Mouse (Mus musculus) 3T3-L1 (cell line): Measurements from ENCODE around the gene Mettl25.

ENCODE experiments used
- DNase-seq: peaks from one replicate; pipeline ENCODE4 v3.0.0-alpha.2; 2015; ENCODE audit warnings: low read depth, low spot score

Gene Mettl25

DNA sequence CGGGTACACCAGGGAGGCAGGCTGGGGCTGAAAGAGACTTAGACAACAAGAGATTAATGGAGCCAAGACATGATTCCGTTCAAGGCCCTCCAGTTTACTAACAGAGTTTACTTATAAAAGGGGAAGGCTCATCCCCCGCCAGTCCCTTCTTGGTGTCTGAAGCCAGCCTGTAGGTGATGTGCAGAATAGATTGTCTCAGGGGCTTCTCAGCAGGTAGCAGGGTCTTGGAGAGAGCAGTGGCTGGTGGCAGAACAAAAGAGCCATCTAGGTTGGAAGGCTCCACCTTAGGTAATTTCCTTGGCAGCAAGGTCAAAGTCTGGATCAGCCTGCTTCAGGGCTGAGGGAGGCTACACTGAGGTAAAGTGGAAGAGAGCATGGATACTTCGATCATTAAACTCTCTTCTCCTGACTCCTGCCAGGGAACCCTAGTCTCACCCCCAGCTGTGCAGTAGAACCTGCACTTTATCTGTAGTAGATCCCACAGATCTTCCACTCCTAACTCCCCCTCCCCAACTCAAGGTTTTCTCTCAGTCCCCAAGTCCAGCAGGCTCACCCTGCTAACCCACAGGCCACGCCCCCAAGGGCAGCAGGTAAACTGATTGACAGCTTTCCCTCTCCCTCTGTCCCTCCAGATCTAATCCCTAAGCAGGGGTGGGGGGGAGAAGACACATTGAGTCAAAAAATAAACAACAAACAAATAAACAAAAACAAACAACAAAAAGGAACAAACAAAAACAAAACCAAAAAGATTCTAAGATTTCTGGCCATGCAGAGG is 87.2 kb downstream of the Mettl25 start:
- DNase-seq, result no peak

DNA sequence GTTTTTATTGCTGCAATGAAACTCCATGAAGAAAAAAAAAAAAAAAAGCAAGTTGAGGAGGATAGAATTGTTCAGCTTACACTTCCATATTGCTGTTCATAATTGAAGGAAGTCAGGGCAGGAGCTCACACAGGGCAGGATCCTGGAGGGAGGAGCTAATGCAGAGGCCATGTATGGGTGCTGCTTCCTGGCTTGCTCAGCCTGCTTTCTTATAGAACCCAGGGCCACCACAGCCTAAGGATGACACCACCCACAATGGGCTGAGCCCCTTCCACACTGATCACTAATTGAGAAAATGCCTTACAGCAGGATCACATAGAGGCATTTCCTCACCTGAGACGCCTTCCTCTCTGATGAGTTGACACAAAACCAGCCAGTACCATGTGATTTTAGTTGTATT is 95.2 kb downstream of the Mettl25 start:
- no peak for DNase-seq

DNA sequence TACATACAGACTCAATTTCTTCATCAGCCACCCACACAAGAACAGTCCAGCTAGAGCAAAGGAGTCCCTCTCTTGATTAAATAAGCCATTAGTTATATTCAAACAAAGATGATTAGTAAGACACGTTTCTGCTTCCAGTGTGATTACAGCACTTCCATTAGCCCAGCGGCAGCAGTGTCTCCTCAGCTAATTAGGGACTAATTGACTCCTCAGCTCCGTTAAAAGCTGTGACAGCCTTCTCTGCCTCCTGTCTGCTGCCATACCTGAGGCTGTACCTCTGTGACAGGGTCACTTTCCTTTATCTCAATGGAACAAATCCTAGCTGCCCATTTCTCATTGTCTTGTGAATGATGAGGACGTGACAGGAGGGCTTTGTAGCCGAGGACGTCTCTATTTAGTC is 99.4 kb downstream of the Mettl25 start:
- DNase-seq, result no peak

DNA sequence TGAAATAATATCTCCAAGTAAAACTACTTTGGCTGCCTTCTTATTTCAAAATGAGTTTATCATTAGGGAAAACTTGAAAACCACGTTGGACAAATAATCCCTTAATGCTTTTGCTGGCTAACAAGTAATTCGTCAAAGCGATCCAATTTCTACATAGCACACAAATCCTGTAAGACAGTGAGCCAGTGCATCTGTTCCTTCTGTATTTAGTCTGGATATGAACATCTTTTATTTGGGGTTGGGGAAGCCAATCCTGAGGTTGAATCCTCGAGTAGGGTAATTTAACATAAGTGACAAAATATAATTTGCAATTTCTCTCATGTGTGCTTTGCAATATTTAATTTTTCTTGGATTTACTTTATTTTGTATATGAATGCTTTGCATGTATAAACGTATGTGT is 102.2 kb downstream of the Mettl25 start:
- no peak for DNase-seq

DNA sequence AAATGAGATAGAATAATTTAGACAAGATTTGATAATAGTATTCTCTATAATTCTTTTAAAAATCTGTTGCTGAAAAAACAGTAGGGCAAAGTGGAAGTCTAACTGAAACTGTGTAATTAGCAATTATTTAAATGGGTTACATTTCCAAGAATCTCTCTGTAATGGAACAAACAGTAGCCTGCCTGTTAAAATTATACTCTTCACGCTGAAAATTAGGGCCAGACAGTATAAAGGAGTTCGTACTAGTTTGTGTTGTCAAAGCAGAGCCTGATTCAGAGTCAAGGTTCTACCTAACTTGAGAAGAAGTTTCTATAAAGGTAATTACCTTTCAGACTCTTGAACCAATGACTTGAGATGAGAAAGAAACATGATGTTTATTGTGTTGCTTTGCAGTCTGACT is 113.4 kb downstream of the Mettl25 start:
- DNase-seq, result no peak

DNA sequence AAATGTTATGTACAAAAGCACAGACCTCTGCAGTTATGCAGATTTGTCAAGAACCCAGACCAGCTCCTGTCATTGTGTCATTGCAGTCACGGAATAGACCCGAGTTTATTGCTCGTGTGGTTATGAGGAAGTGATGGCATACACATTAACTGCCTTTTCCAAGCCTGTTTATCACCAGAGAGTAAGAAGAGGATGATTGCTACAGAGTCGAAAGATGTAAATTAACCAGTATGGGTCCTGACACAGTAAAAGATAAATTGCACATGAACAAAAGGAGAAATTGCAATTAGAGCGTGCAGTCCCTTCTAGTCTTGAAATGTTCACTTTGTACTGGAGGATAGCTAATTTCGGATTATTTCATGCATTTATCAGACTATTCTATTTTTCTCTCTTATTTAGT is 113.8 kb downstream of the Mettl25 start:
- DNase-seq, result no peak

DNA sequence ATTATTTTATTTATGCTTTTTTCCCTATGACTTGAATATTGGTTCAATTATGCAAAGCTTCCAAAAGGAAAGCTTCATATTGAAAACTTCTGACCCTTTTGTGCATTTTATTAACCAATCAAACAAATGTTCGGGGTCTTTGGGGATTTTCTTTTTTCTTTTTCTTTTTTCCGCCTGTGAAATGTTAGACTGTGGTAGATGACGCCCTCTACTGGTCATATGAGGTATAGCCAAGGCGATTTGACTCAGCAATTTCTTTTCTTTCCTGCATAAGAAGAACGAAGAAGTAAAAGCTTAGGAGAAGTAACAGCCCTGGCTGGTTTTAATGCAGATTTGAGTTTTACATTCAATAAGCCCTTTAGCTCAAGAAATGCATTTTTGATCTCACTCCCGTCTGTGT is 126.3 kb downstream of the Mettl25 start:
- DNase-seq, result peak; percentile 45

DNA sequence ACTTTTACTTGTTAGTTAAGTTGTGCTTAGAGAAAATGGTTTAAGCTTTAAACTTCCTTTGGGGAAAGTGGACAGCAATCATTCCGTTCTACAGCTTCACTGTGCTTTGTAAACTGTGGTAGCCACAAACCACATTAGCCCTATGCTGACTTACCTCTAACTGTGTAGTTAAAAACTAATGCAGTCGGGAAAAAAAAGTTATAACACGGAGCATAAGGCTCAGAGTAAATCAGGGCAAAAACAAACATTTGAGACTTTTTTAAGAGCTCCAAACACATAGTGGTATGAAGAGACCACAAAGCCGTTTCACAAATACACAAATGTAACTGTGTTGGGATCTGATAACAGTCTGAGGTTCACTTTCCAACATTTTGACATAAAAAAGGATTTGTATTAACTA is 126.8 kb downstream of the Mettl25 start:
- DNase-seq, result no peak

DNA sequence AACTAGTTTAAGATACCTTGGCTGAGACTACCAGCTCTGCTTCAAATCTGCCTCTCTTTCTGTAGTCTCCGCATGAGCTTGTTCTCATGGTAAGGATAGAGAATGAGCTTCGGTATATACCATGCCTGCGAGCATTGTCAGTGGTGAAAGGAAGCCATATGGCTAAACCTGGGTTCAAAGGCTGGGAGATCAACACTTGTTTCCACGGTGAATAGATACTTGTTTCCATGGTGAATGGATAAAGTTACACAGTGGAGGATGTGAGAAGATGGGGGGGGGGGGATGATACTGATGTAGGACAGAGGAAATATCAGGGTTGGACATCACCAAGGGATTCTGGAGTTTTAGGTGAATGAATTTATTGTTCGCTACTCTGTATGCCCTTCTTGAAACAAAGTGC is 128.0 kb downstream of the Mettl25 start:
- DNase-seq, result no peak
